Mouse (Mus musculus) stomach, postnatal 0 days (tissue): Measurements from ENCODE around the gene Tram1l1. TPM values are rescaled to one million over a fixed set of nuclear protein-coding genes. Genes with fewer than 3 reads are reported as not detected.
"Not testable (repeated sequence)": the region's sequence is repeated elsewhere in the genome, so short reads cannot be mapped to it uniquely, and the experiment has no call there.

ENCODE experiments used
- ATAC-seq: fragments of 200-750 bp; cut with Nextera tagmentation; 2 replicates; pipeline ENCODE4 v1.8.0; 2017; ENCODE audit not compliant: low FRiP score, low TSS enrichment
- DNase-seq: peaks from one replicate; pipeline ENCODE4 v3.0.0-alpha.2; 2016; ENCODE audit warnings: low spot score
- H3K27ac ChIP-seq: fragments of 300-500 bp; sonication (generic); replicated peaks from 2 replicates; pipeline ENCODE4 v1.5.1; 2014; ENCODE audit warnings: mild to moderate bottlenecking, control low read depth
- H3K27me3 ChIP-seq: fragments of 300-500 bp; sonication (generic); 2 replicates; pipeline ENCODE4 v1.6.1; 2014; ENCODE audit warnings: low read length; ENCODE audit not compliant: control insufficient read depth, insufficient read depth
- H3K36me3 ChIP-seq: fragments of 300-500 bp; sonication (generic); 2 replicates; pipeline ENCODE4 v1.6.1; 2014; ENCODE audit warnings: low read length, mixed read lengths; ENCODE audit not compliant: control insufficient read depth, insufficient read depth
- H3K4me1 ChIP-seq: fragments of 300-500 bp; sonication (generic); replicated peaks from 2 replicates; pipeline ENCODE4 v1.6.1; 2014; ENCODE audit warnings: antibody characterized with exemption; ENCODE audit not compliant: control insufficient read depth, insufficient read depth
- H3K4me2 ChIP-seq: fragments of 300-500 bp; sonication (generic); replicated peaks from 2 replicates; pipeline ENCODE4 v1.6.1; 2014; ENCODE audit warnings: low read depth, mild to moderate bottlenecking, control low read depth, moderate library complexity
- H3K4me3 ChIP-seq: fragments of 300-500 bp; sonication (generic); 2 replicates; pipeline ENCODE4 v1.5.1; 2014; ENCODE audit warnings: low read depth, low read length, control low read depth
- H3K9ac ChIP-seq: fragments of 300-500 bp; sonication (generic); 2 replicates; pipeline ENCODE4 v1.6.1; 2014; ENCODE audit warnings: mild to moderate bottlenecking, low read length, control low read depth, mixed read lengths
- H3K9me3 ChIP-seq: fragments of 300-500 bp; sonication (generic); 2 replicates; pipeline ENCODE4 v1.6.1; 2016; ENCODE audit warnings: low read length; ENCODE audit not compliant: control insufficient read depth
- CTCF ChIP-seq: IDR thresholded peaks from 2 replicates; pipeline ENCODE4 v1.5.1; 2016; ENCODE audit warnings: antibody characterized with exemption, low read depth, mild to moderate bottlenecking, moderate library complexity
- EP300 ChIP-seq: optimal IDR thresholded peaks from 2 replicates; pipeline ENCODE3; 2016; ENCODE audit warnings: antibody characterized with exemption
- WGBS: fragments of 180-500 bp; shearing (Covaris S2); extraction: QIAGEN DNeasy Blood & Tissue Kit; methylation state at CpG from one replicate; pipeline ENCODE4 v1.1.7; 2014; 5-methylcytosine and 5-hydroxymethylcytosine counted together
- polyA plus RNA-seq: library from polyadenylated mRNA; unstranded; fragments of >200 nt; fragmentation: Nextera tagmentation; extraction: Ambion mirVana; gene quantifications from 2 replicates; pipeline ENCODE4 v1.2.1, GENCODE M21; 2015

The Tram1l1 gene
- polyA plus RNA-seq: 3.3 and 3.5 TPM in 2 replicates

DNA sequence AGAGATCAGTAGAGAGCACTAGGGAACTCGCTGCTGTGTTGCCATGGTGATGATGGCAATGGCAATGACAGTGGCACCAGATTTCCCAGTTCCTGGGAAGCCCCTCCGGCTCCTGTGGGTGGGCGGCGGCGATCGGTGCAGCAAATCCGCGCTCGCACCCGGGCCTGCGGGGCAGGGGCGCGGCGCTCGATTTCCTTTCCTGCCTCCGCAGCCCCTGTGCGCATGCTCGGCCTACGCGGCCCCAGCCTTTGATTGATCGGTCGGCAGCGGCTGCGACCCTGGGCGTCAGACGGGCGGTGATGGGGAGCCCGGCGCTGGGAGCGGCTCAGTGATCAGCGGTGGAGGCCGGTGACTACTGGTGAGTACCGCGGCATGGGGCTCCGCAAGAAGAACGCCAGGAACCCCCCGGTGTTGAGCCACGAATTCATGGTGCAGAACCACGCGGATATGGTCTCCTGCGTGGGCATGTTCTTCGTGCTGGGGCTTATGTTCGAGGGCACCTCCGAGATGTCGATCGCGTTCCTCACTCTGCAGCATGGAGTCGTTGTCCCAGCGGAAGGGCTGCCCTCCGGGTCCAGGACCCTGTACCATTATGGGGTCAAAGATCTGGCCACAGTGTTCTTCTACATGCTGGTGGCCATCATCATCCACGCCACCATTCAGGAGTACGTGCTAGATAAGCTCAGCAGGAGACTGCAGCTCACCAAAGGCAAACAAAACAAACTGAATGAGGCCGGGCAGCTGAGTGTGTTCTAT, at the start of gene Tram1l1:
Gene Tram1l1, plus strand, starts transcription at position 35 of the 756 bp plus-strand sequence.
- H3K27ac ChIP-seq: no peak within 1 kb of the TSS

DNA sequence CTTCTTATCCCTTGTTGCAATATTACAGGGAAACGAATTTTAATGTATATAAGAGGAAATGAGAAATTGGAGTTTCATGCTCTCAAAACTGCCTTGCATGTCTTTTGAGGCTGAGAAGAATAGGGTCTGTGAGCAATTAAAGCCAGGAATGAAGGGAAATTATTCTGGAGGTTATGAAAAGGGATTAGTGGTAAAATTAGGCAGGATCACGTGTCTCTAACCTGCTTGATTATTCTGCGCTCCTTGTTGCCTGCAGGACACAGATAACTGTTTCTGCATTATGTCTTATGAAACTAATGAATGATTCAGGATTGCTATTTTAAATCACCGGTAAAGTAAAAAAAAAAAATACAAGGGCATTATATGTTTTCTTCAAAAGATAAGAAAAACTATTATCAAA, 49.4 kb upstream of the Tram1l1 start:
- no peak for ATAC-seq
- Histone ChIP-seq H3K36me3 (no peaks in the 10 kb centered on the region), H3K27ac (no peak overlapping the region), H3K9ac (no peak overlapping the region), H3K27me3 (no peaks in the 10 kb centered on the region), H3K4me3 (no peak overlapping the region), H3K4me1 (no peaks in the 10 kb centered on the region), H3K4me2 (no peak overlapping the region), H3K9me3 (no peaks in the 10 kb centered on the region)
- 76% methylated on average over 4 of the region's 4 CpGs for WGBS
- DNase-seq: no peak
- TF ChIP-seq EP300 (no peak), CTCF (no peak)

More for the DNA sequence above, at the start of gene Tram1l1:
- ATAC-seq (peak; percentile 72; the same call in 1 of the 2 replicates), DNase-seq (peak; percentile 57)
- peak within 1 kb of the TSS; percentile 74 for H3K4me2 ChIP-seq
- H3K9me3 ChIP-seq: no peaks in the 10 kb centered on the region
- peak within 1 kb of the TSS; percentile 62 for H3K9ac ChIP-seq
- peak within 1 kb of the TSS; percentile 51 for H3K4me3 ChIP-seq
- H3K27me3 ChIP-seq: no peaks in the 10 kb centered on the region
- no peaks in the 10 kb centered on the region for H3K36me3 ChIP-seq
- H3K4me1 ChIP-seq: no peaks in the 10 kb centered on the region
- 3% methylated on average over 53 of the region's 53 CpGs for WGBS
- no peak for TF ChIP-seq EP300
- TF ChIP-seq CTCF: no peak

DNA sequence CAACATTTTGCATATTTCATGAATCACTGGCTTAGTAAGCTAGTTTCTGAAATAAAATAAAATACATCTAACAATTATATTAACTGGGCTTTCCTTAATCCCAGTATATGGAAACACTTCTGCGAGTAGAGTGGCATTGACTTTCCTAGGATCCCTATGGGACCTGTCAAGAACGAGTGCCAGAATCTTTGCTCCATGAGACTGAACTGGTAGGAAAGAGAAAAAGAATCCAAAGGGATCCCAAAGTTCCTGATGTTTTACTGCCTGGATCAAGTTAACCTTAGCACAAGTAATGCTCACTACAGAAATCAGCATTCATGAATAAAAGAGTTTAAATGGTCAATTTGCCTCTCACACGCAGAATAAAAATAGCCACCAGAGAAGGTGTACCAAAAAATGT, 49.0 kb upstream of the Tram1l1 start:
- TF ChIP-seq EP300 (no peak), CTCF (no peak)

DNA sequence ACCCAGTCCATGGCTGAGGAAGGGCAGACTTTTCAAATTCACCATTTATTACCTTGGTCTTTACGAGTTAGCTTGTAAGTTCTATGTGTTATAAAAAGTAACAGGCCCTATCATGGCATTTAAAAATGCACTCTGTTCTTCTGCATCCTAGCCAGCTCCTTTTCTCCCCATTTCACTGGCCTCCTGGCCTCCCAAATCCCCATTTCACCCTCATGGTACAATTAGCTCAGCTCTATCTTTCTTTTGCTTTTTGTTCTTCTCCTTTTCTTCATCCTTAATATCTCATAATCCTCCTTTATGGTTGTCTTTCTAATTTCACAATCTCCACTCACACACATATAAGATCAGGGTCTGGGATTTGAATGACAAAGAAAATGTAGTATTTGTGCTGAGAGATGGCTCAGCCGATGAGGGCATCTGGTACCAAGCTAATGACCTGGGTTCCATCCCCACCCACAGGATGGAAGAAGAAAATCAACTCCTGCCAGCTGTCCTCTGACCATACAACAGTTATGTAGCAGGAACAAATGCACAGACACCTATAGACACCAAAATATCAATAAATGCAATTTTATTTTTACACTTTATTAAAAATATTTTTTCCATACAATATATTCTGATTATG, 48.1 kb upstream of the Tram1l1 start:
- DNase-seq (no peak), ATAC-seq (no peak)
- no peak overlapping the region for H3K27ac ChIP-seq
- no peaks in the 10 kb centered on the region for H3K9me3 ChIP-seq
- no peak overlapping the region for H3K4me2 ChIP-seq
- no peaks in the 10 kb centered on the region for H3K4me1 ChIP-seq
- no peak overlapping the region for H3K9ac ChIP-seq
- TF ChIP-seq CTCF (peak; percentile 22; the same call in 1 of the 2 replicates), EP300 (no peak)
- H3K27me3 ChIP-seq: no peaks in the 10 kb centered on the region
- no peaks in the 10 kb centered on the region for H3K36me3 ChIP-seq
- 67% methylated on average over 2 of the region's 2 CpGs for WGBS
- H3K4me3 ChIP-seq: no peak overlapping the region

More for the DNA sequence above, 49.0 kb upstream of the Tram1l1 start:
- no peak for ATAC-seq
- Histone ChIP-seq H3K4me3 (no peak overlapping the region), H3K27me3 (no peaks in the 10 kb centered on the region), H3K27ac (no peak overlapping the region), H3K9ac (no peak overlapping the region), H3K9me3 (no peaks in the 10 kb centered on the region), H3K36me3 (no peaks in the 10 kb centered on the region), H3K4me1 (no peaks in the 10 kb centered on the region), H3K4me2 (no peak overlapping the region)
- WGBS: 58% methylated on average over 3 of the region's 3 CpGs
- no peak for DNase-seq

DNA sequence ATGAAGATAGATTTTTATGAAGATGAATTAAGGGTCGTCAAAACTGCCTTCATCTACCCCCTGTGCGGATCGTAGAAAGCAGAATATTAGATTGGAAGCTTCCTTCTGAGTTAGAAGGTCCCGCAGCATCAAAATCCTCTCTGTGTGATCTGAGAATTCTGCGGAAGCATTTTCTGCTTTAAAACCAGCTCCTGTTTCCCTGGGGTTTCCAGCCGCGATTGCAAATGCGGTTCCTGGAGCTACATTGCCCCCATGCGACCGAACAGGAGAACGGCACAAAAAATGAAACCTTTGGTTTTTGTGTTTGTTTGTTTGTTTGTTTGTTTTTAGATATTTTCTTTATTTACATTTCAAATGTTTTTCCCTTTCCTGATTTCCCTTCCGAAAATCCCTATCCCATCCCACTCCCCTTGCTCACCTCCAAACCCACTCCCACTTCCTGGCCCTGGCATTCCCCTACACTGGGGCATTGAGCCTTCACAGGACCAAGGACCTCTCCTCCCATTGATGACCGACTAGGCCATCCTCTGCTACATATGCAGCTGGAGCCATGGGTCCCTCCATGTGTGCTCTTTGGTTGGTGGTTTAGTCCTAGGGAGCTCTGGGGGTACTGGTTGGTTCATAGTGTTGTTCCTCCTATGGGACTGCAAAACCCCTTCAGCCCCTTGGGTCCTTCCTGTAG, 45.6 kb upstream of the Tram1l1 start:
- not testable (repeated sequence) for H3K27ac ChIP-seq, ATAC-seq
- 11% methylated on average over 13 of the region's 13 CpGs for WGBS

More for the DNA sequence above, 45.6 kb upstream of the Tram1l1 start:
- peak; percentile 90 for TF ChIP-seq CTCF
- not testable (repeated sequence) for H3K4me1 ChIP-seq, H3K9ac ChIP-seq, H3K36me3 ChIP-seq, H3K9me3 ChIP-seq, H3K27me3 ChIP-seq, H3K4me3 ChIP-seq
- H3K4me2 ChIP-seq: peak overlapping the region; percentile 38
- peak; percentile 32 for DNase-seq
